Mouse (Mus musculus): ENCODE results near the gene P2rx5. TPM values are rescaled to one million over a fixed set of nuclear protein-coding genes. Genes with fewer than 3 reads are reported as not detected.

Gene P2rx5
- polyA plus RNA-seq, 1 experiment from 2014 or later, result 0.32 TPM

GRCm38 (mm10) chr11:73201021-73201420 is 40.8 kb downstream of the P2rx5 start:
- Histone ChIP-seq H3K4me2 (no peak overlapping the region), H3K4me1 (peaks cover 23% of the 10 kb centered on the region)
- 71% methylated on average over 2 of the region's 2 CpGs for WGBS (ENCODE audit: insufficient replicate concordance)

GRCm38 (mm10) chr11:73201597-73201996 is 41.4 kb downstream of the P2rx5 start:
- Histone ChIP-seq H3K27ac (no peak overlapping the region), H3K36me3 (no peaks in the 10 kb centered on the region), H3K4me2 (no peak overlapping the region), H3K9ac (no peak overlapping the region), H3K4me3 (no peak overlapping the region), H3K9me3 (replicated peaks) (no peaks in the 10 kb centered on the region), H3K4me1 (peaks cover 23% of the 10 kb centered on the region), H3K27me3 (replicated peaks) (no peaks in the 10 kb centered on the region)
- WGBS (ENCODE audit: insufficient replicate concordance), result 38% methylated on average over 4 of the region's 4 CpGs
- no peak for ATAC-seq

More at GRCm38 (mm10) chr11:73201021-73201420, 40.8 kb downstream of the P2rx5 start:
- peaks cover 2% of the 10 kb centered on the region; the same call in 1 of the 2 replicates for H3K36me3 ChIP-seq
- no peak overlapping the region for H3K4me3 ChIP-seq
- ATAC-seq, result no peak
- no peak overlapping the region for H3K27ac ChIP-seq
- H3K27me3 ChIP-seq (replicated peaks), result no peaks in the 10 kb centered on the region
- H3K9me3 ChIP-seq (replicated peaks), result no peaks in the 10 kb centered on the region
- H3K9ac ChIP-seq, result no peak overlapping the region

GRCm38 (mm10) chr11:73203895-73204294 is 43.7 kb downstream of the P2rx5 start:
- Histone ChIP-seq H3K9ac (no peak overlapping the region), H3K4me1 (peaks cover 8% of the 10 kb centered on the region), H3K4me2 (no peak overlapping the region), H3K4me3 (no peak overlapping the region), H3K36me3 (no peaks in the 10 kb centered on the region), H3K27ac (no peak overlapping the region), H3K27me3 (replicated peaks) (no peaks in the 10 kb centered on the region), H3K9me3 (replicated peaks) (no peaks in the 10 kb centered on the region)
- ATAC-seq, result no peak
- 70% methylated on average over 8 of the region's 8 CpGs for WGBS (ENCODE audit: insufficient replicate concordance)

GRCm38 (mm10) chr11:73205194-73205593 is 45.0 kb downstream of the P2rx5 start:
- peaks cover 1% of the 10 kb centered on the region for H3K4me1 ChIP-seq
- 63% methylated on average over 7 of the region's 7 CpGs for WGBS (ENCODE audit: insufficient replicate concordance)
- ATAC-seq, result no peak
- no peaks in the 10 kb centered on the region for H3K9me3 ChIP-seq (replicated peaks)
- no peak overlapping the region for H3K9ac ChIP-seq
- no peaks in the 10 kb centered on the region for H3K27me3 ChIP-seq (replicated peaks)
- H3K4me2 ChIP-seq, result no peak overlapping the region
- no peaks in the 10 kb centered on the region for H3K36me3 ChIP-seq
- no peak overlapping the region for H3K27ac ChIP-seq
- H3K4me3 ChIP-seq, result no peak overlapping the region

- Histone ChIP-seq H3K4me2 (no peak overlapping the region), H3K4me3 (no peak overlapping the region), H3K9ac (no peak overlapping the region), H3K4me1 (no peaks in the 10 kb centered on the region), H3K36me3 (no peaks in the 10 kb centered on the region), H3K27me3 (replicated peaks) (no peaks in the 10 kb centered on the region), H3K9me3 (replicated peaks) (no peaks in the 10 kb centered on the region), H3K27ac (no peak overlapping the region)
- WGBS (ENCODE audit: insufficient replicate concordance), result 62% methylated on average over 2 of the region's 2 CpGs
- no peak for ATAC-seq
Observed at GRCm38 (mm10) chr11:73207621-73208020, 47.4 kb downstream of the P2rx5 start.

- no peak overlapping the region for H3K4me3 ChIP-seq
- no peak overlapping the region for H3K27ac ChIP-seq
- no peaks in the 10 kb centered on the region for H3K27me3 ChIP-seq (replicated peaks)
- no peaks in the 10 kb centered on the region for H3K4me1 ChIP-seq
- WGBS (ENCODE audit: insufficient replicate concordance), result 61% methylated on average over 3 of the region's 3 CpGs
- no peaks in the 10 kb centered on the region for H3K36me3 ChIP-seq
- no peak for ATAC-seq
- no peak overlapping the region for H3K4me2 ChIP-seq
- no peak overlapping the region for H3K9ac ChIP-seq
- no peaks in the 10 kb centered on the region for H3K9me3 ChIP-seq (replicated peaks)
Observed at GRCm38 (mm10) chr11:73213956-73214355, 53.7 kb downstream of the P2rx5 start.

- H3K4me3 ChIP-seq, result no peak overlapping the region
- no peaks in the 10 kb centered on the region for H3K4me1 ChIP-seq
- ATAC-seq, result no peak
- WGBS (ENCODE audit: insufficient replicate concordance), result 31% methylated on average over 2 of the region's 2 CpGs
- no peak overlapping the region for H3K4me2 ChIP-seq
- H3K9ac ChIP-seq, result no peak overlapping the region
- no peak overlapping the region for H3K27ac ChIP-seq
- no peaks in the 10 kb centered on the region for H3K36me3 ChIP-seq
- no peaks in the 10 kb centered on the region for H3K9me3 ChIP-seq (replicated peaks)
- H3K27me3 ChIP-seq (replicated peaks), result no peaks in the 10 kb centered on the region
Observed at GRCm38 (mm10) chr11:73219671-73220070, 59.5 kb downstream of the P2rx5 start.

GRCm38 (mm10) chr11:73220651-73221050 is 60.4 kb downstream of the P2rx5 start:
- Histone ChIP-seq H3K4me1 (no peaks in the 10 kb centered on the region), H3K27me3 (replicated peaks) (no peaks in the 10 kb centered on the region), H3K4me3 (no peak overlapping the region), H3K36me3 (no peaks in the 10 kb centered on the region), H3K27ac (no peak overlapping the region), H3K4me2 (no peak overlapping the region), H3K9ac (no peak overlapping the region), H3K9me3 (replicated peaks) (no peaks in the 10 kb centered on the region)
- 61% methylated on average over 1 of the region's 1 CpGs for WGBS (ENCODE audit: insufficient replicate concordance)
- ATAC-seq, result no peak

Other genes with a start within 250 kb of the P2rx5 start
- gene Atp2a3, start 199.3 kb upstream of the P2rx5 start, polyA plus RNA-seq (2016; fragmentation: Nextera tagmentation; extraction: Ambion mirVana), result 17.5 and 18.9 TPM in 2 replicates
- 12.7 and 15.0 TPM in 2 replicates for gene P2rx1, start 161.3 kb upstream of the P2rx5 start, polyA plus RNA-seq (2016; fragmentation: Nextera tagmentation; extraction: Ambion mirVana)
- gene Camkk1, start 141.4 kb upstream of the P2rx5 start, polyA plus RNA-seq (2016; fragmentation: Nextera tagmentation; extraction: Ambion mirVana), result 1.8 and 1.9 TPM in 2 replicates
- 7.5 and 7.9 TPM in 2 replicates for gene Ncbp3, start 112.6 kb upstream of the P2rx5 start, polyA plus RNA-seq (2016; fragmentation: Nextera tagmentation; extraction: Ambion mirVana)
- gene Itgae, start 69.8 kb upstream of the P2rx5 start, polyA plus RNA-seq (2016; fragmentation: Nextera tagmentation; extraction: Ambion mirVana), result 0.14 and 0.19 TPM in 2 replicates
- 18.4 and 18.5 TPM in 2 replicates for gene Haspin, start 22.1 kb upstream of the P2rx5 start, polyA plus RNA-seq (2016; fragmentation: Nextera tagmentation; extraction: Ambion mirVana)
- gene Emc6, start 16.6 kb downstream of the P2rx5 start, polyA plus RNA-seq (2016; fragmentation: Nextera tagmentation; extraction: Ambion mirVana), result 108 and 110 TPM in 2 replicates
- 44.2 and 44.5 TPM in 2 replicates for gene Tax1bp3, start 16.7 kb downstream of the P2rx5 start, polyA plus RNA-seq (2016; fragmentation: Nextera tagmentation; extraction: Ambion mirVana)
- gene Ctns, start 38.6 kb downstream of the P2rx5 start, polyA plus RNA-seq (2016; fragmentation: Nextera tagmentation; extraction: Ambion mirVana), result 7.5 and 8.2 TPM in 2 replicates
- gene Shpk, start 39.0 kb downstream of the P2rx5 start, polyA plus RNA-seq (2016; fragmentation: Nextera tagmentation; extraction: Ambion mirVana), result 2.1 and 2.3 TPM in 2 replicates
- gene Trpv1, start 73.9 kb downstream of the P2rx5 start, polyA plus RNA-seq (2016; fragmentation: Nextera tagmentation; extraction: Ambion mirVana), result not detected in 2 replicates
- gene Trpv3, start 107.0 kb downstream of the P2rx5 start, polyA plus RNA-seq (2016; fragmentation: Nextera tagmentation; extraction: Ambion mirVana), result not detected in 2 replicates
- 1.1 and 1.2 TPM in 2 replicates for gene Aspa, start 169.2 kb downstream of the P2rx5 start, polyA plus RNA-seq (2016; fragmentation: Nextera tagmentation; extraction: Ambion mirVana)
- gene Gm49340, start 169.3 kb downstream of the P2rx5 start, polyA plus RNA-seq (2016; fragmentation: Nextera tagmentation; extraction: Ambion mirVana), result not detected in 2 replicates
- 1.0 and 1.9 TPM in 2 replicates for gene Spata22, start 169.3 kb downstream of the P2rx5 start, polyA plus RNA-seq (2016; fragmentation: Nextera tagmentation; extraction: Ambion mirVana)
- gene Olfr20, start 190.4 kb downstream of the P2rx5 start, polyA plus RNA-seq (2016; fragmentation: Nextera tagmentation; extraction: Ambion mirVana), result not detected in 2 replicates
- not detected in 2 replicates for gene Olfr376, start 210.8 kb downstream of the P2rx5 start, polyA plus RNA-seq (2016; fragmentation: Nextera tagmentation; extraction: Ambion mirVana)
- gene Olfr1, start 239.2 kb downstream of the P2rx5 start, polyA plus RNA-seq (2016; fragmentation: Nextera tagmentation; extraction: Ambion mirVana), result not detected in 2 replicates